Mouse (Mus musculus): ENCODE measurements at regions not wholly inside any gene's neighbourhood (a gene's known extent, or its start where the extent isn't known, plus 50 kb on each side); places are given as distances from the start of the nearest gene placed in this dataset.

DNA sequence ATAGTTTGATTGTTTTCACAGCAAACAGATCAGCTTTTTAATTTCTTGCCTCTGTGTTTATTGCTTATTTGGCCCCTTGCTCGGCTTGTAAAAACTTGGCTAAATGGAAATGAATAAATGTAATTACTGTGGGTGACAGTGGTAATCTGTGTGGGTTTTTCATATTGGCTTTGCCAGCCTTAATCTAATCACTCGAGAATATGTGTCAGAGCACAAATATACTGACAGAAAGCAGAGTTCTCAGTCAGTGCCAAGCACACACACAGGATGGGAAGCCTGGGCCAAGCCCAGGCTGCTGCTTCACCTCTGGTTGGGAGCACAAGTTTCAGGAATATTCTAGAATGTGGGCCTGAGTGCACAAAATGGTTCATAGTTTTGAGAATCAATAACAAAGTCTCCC is 634.4 kb downstream of the Pkhd1 start:
- TF ChIP-seq CTCF (conservative IDR thresholded peaks at IDR 0.05; ENCODE audit: low read length), result no peak
- TF ChIP-seq NANOG (IDR thresholded peaks at IDR 0.05; ENCODE audit: borderline replicate concordance, low read length), result no peak

Measured in E14TG2a.4 (cell line).